Mouse (Mus musculus): ENCODE measurements around the gene Mnt. TPM values are rescaled to one million over a fixed set of nuclear protein-coding genes. Genes with fewer than 3 reads are reported as not detected.

The Mnt gene
- polyA plus RNA-seq, 1 experiment = 15.4 TPM

DNA sequence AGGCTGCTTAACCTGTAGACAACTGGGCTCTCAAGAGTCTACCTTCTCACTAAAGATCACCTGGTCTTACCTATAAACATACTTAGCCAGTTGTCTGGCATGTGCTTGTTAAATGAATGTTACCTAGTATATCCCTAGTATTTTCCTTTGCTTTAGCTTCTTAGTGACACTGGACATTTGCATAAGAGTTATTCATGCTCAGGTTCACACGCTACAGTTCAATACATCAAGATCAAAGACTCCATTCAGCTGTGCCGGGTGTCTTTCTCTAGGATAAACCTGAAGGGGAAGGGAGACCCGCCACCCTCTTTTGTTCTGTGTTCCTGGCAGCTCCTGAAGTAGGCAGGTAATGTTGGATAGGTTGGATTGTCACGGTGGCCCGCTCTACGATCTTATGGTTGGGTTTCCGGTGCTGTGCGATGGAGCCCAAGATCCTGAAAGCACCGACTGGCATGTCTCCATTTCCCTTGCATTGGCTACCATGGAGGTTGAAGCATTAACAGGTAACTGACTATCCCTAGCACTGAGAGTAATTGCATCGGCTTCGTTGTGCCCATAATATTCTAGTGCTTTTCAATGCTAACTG is 1.7 kb upstream of the Mnt start:
- Histone ChIP-seq H3K4me1 (ENCODE audit: control insufficient read depth, insufficient read depth, low read length) (peaks cover 9% of the 10 kb centered on the region), H3K4me3 (ENCODE audit: low read depth, low read length) (peak overlapping the region; percentile 20; the same call in 1 of the 2 replicates), H3K9me3 (replicated peaks; ENCODE audit: control insufficient read depth, insufficient read depth, low read length, poor library complexity, severe bottlenecking) (no peaks in the 10 kb centered on the region), H3K36me3 (ENCODE audit: control insufficient read depth, insufficient read depth, low read length, poor library complexity, severe bottlenecking) (no peaks in the 10 kb centered on the region), H3K27ac (ENCODE audit: insufficient read depth, low read length) (no peak overlapping the region), H3K9ac (ENCODE audit: low read depth, poor library complexity, severe bottlenecking) (peak overlapping the region; percentile 45), H3K27me3 (ENCODE audit: control insufficient read depth, insufficient read depth, low read length, poor library complexity, severe bottlenecking) (no peaks in the 10 kb centered on the region)
- TF ChIP-seq POLR2A (IDR thresholded peaks at IDR 0.05; ENCODE audit: insufficient read depth, low read length) (no peak), CTCF (IDR thresholded peaks at IDR 0.05; ENCODE audit: low read depth, low read length) (no peak), EP300 (IDR thresholded peaks at IDR 0.05; ENCODE audit: insufficient read depth, low read depth, low read length) (no peak)

DNA sequence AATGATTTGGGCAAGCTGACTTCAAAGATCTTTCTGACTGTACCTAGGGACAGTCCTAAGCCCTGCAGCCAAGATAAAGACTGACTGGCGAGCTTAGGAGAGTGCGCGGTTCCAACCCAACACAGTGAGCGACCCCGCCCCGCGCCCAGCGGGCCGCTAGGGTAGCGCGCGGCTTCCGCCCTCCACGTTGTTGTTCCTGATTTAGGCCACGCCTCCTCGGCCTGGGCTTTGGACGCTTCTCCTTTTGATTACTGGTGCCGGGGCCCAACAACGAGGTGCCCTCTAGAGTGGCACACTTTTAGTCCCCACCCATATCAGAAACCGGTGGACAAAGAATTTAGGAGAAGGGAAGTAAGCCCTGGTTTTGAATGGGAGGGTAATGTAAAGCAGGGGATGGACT is 908 bp upstream of the Mnt start:
- H3K9ac ChIP-seq (ENCODE audit: low read depth, poor library complexity, severe bottlenecking) = peak overlapping the region; percentile 45
- peak overlapping the region; percentile 62 for H3K4me3 ChIP-seq (ENCODE audit: low read depth, low read length)
- H3K4me1 ChIP-seq (ENCODE audit: control insufficient read depth, insufficient read depth, low read length) = peaks cover 11% of the 10 kb centered on the region
- no peaks in the 10 kb centered on the region for H3K27me3 ChIP-seq (ENCODE audit: control insufficient read depth, insufficient read depth, low read length, poor library complexity, severe bottlenecking)
- no peaks in the 10 kb centered on the region for H3K9me3 ChIP-seq (replicated peaks; ENCODE audit: control insufficient read depth, insufficient read depth, low read length, poor library complexity, severe bottlenecking)
- TF ChIP-seq POLR2A (IDR thresholded peaks at IDR 0.05; ENCODE audit: insufficient read depth, low read length) = no peak
- TF ChIP-seq CTCF (IDR thresholded peaks at IDR 0.05; ENCODE audit: low read depth, low read length) = no peak
- no peak for TF ChIP-seq EP300 (IDR thresholded peaks at IDR 0.05; ENCODE audit: insufficient read depth, low read depth, low read length)
- H3K27ac ChIP-seq (ENCODE audit: insufficient read depth, low read length) = peak overlapping the region; percentile 75
- no peaks in the 10 kb centered on the region for H3K36me3 ChIP-seq (ENCODE audit: control insufficient read depth, insufficient read depth, low read length, poor library complexity, severe bottlenecking)

DNA sequence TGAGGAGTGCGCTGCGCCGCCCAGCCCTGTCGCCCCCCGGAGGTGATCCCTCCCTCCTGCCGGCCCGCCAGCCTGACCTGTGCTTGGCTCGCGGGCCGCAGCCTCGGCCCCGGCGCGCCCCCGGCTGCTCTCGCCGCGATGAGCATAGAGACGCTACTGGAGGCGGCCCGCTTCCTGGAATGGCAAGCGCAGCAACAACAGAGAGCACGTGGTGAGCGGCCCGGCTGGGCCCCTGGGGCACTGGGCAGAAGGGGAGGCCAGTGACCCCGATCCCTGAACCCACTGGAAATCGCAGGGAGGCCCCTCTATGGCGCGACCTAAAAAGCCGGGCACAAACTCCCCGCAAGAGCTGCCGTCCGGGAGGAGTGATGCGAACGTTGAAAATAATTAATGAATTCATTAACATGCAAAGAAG is 478 bp downstream of the Mnt start:
- H3K27ac ChIP-seq (ENCODE audit: insufficient read depth, low read length) = peak overlapping the region; percentile 16; the same call in 1 of the 2 replicates
- no peaks in the 10 kb centered on the region for H3K36me3 ChIP-seq (ENCODE audit: control insufficient read depth, insufficient read depth, low read length, poor library complexity, severe bottlenecking)
- H3K9me3 ChIP-seq (replicated peaks; ENCODE audit: control insufficient read depth, insufficient read depth, low read length, poor library complexity, severe bottlenecking) = no peaks in the 10 kb centered on the region
- peak overlapping the region; percentile 87 for H3K9ac ChIP-seq (ENCODE audit: low read depth, poor library complexity, severe bottlenecking)
- H3K27me3 ChIP-seq (ENCODE audit: control insufficient read depth, insufficient read depth, low read length, poor library complexity, severe bottlenecking) = no peaks in the 10 kb centered on the region
- H3K4me3 ChIP-seq (ENCODE audit: low read depth, low read length) = peak overlapping the region; percentile 74
- TF ChIP-seq EP300 (IDR thresholded peaks at IDR 0.05; ENCODE audit: insufficient read depth, low read depth, low read length) (no peak), POLR2A (IDR thresholded peaks at IDR 0.05; ENCODE audit: insufficient read depth, low read length) (no peak), CTCF (IDR thresholded peaks at IDR 0.05; ENCODE audit: low read depth, low read length) (no peak)
- H3K4me1 ChIP-seq (ENCODE audit: control insufficient read depth, insufficient read depth, low read length) = peaks cover 12% of the 10 kb centered on the region

DNA sequence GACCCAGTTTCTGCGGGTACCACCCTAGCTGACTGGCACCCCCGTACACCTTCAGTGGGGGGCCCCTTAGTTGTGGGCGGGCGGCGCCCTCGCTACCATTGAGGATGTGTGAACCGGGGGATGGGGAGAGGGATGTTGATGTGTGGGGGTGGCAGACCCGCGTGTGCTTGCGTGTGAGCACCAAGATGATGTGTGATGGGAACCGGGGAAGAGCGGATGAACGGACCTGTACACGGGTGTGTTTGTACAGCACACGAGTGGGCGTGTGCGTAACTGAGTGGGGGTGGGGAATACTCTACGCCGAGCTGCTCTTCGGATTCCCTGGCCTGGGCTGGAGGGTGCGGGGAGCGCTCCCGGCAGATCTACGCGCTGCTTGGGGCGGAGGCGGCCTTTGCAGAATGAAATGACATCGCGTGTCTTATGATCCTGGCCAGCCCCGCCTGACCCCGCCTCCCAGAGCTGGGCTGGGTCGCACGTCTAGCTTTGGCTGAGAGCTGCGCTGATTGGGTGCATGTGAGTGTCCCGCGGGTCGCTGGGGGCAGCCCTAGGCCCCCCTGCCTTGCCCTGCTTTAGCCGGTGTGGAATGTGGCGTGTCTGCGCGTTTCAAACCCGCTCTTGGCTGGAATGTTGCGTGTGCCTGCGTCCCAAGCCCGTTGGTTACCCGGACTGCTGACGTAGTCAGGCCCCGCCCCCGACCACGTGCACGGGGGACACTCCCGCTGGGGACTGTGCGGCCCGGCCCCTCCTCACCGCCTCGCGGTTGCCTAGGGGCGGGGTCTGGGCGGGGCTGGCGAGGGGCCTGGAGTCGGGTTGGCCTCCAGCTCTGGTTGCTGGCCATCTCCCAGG is 1.1 kb downstream of the Mnt start:
- H3K27me3 ChIP-seq (ENCODE audit: control insufficient read depth, insufficient read depth, low read length, poor library complexity, severe bottlenecking) = no peaks in the 10 kb centered on the region
- peak; percentile 89 for TF ChIP-seq POLR2A (IDR thresholded peaks at IDR 0.05; ENCODE audit: insufficient read depth, low read length)
- no peak for TF ChIP-seq CTCF (IDR thresholded peaks at IDR 0.05; ENCODE audit: low read depth, low read length)
- TF ChIP-seq EP300 (IDR thresholded peaks at IDR 0.05; ENCODE audit: insufficient read depth, low read depth, low read length) = peak; percentile 62
- H3K27ac ChIP-seq (ENCODE audit: insufficient read depth, low read length) = peak overlapping the region; percentile 16
- no peaks in the 10 kb centered on the region for H3K9me3 ChIP-seq (replicated peaks; ENCODE audit: control insufficient read depth, insufficient read depth, low read length, poor library complexity, severe bottlenecking)
- peak overlapping the region; percentile 74 for H3K4me3 ChIP-seq (ENCODE audit: low read depth, low read length)
- peaks cover 13% of the 10 kb centered on the region for H3K4me1 ChIP-seq (ENCODE audit: control insufficient read depth, insufficient read depth, low read length)
- no peaks in the 10 kb centered on the region for H3K36me3 ChIP-seq (ENCODE audit: control insufficient read depth, insufficient read depth, low read length, poor library complexity, severe bottlenecking)
- peak overlapping the region; percentile 87 for H3K9ac ChIP-seq (ENCODE audit: low read depth, poor library complexity, severe bottlenecking)

DNA sequence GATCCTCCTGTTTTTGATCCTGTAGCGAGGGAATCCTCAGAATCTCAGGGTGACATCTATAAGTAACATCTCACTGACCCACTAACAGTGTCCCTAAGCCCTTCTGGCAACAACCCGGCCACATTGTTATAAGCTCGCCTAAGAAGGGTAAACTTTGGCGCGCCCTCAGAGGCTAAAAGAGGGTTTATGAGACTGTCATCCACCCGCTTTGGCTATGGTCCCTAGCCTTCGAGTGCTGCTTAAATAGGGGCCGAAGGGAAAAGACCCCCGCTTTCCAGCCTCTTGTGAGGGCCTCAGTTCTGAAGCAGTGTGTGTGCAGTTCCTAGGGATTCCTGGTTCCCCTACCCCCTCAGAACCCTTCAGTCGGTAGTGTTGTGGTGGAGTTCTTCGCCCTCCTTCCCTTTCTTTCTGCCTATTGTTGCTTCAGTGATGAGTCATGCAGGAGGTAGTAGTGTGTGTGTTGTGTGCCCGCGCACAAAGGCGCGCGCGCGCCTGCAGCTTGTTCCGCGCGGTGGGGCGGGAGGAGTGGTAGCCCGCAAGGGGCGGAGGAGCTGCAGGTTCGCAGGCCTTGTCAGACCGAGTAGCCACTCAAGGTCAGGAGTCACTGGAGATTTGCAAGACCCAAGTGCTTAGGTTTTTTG is 1.9 kb downstream of the Mnt start:
- H3K4me1 ChIP-seq (ENCODE audit: control insufficient read depth, insufficient read depth, low read length) = peaks cover 13% of the 10 kb centered on the region
- H3K27me3 ChIP-seq (ENCODE audit: control insufficient read depth, insufficient read depth, low read length, poor library complexity, severe bottlenecking) = no peaks in the 10 kb centered on the region
- H3K9ac ChIP-seq (ENCODE audit: low read depth, poor library complexity, severe bottlenecking) = peak overlapping the region; percentile 36
- H3K9me3 ChIP-seq (replicated peaks; ENCODE audit: control insufficient read depth, insufficient read depth, low read length, poor library complexity, severe bottlenecking) = no peaks in the 10 kb centered on the region
- peak overlapping the region; percentile 46 for H3K27ac ChIP-seq (ENCODE audit: insufficient read depth, low read length)
- TF ChIP-seq CTCF (IDR thresholded peaks at IDR 0.05; ENCODE audit: low read depth, low read length) (no peak), EP300 (IDR thresholded peaks at IDR 0.05; ENCODE audit: insufficient read depth, low read depth, low read length) (no peak), POLR2A (IDR thresholded peaks at IDR 0.05; ENCODE audit: insufficient read depth, low read length) (no peak)
- peak overlapping the region; percentile 61 for H3K4me3 ChIP-seq (ENCODE audit: low read depth, low read length)
- no peaks in the 10 kb centered on the region for H3K36me3 ChIP-seq (ENCODE audit: control insufficient read depth, insufficient read depth, low read length, poor library complexity, severe bottlenecking)
